Mouse (Mus musculus): ENCODE data around the gene Gpr18.

GRCm38 (mm10) chr14:121947966-121948365 is 32.4 kb upstream of the Gpr18 start:
- TF ChIP-seq POLR2A (IDR thresholded peaks at IDR 0.05; ENCODE audit: borderline replicate concordance, extremely low read depth, insufficient read depth, insufficient read length, poor library complexity, severe bottlenecking) (no peak), CTCF (IDR thresholded peaks at IDR 0.05; ENCODE audit: borderline replicate concordance, extremely low read depth, insufficient read depth, insufficient read length) (no peak)

Measured in brain, embryonic 14.5 days (tissue).